Mouse (Mus musculus): ENCODE measurements around the gene Maob. TPM values are rescaled to one million over a fixed set of nuclear protein-coding genes. Genes with fewer than 3 reads are reported as not detected.

The Maob gene
- 0.64 TPM in 1 of 2 replicates, not detected in the other for total RNA-seq (2023)

DNA sequence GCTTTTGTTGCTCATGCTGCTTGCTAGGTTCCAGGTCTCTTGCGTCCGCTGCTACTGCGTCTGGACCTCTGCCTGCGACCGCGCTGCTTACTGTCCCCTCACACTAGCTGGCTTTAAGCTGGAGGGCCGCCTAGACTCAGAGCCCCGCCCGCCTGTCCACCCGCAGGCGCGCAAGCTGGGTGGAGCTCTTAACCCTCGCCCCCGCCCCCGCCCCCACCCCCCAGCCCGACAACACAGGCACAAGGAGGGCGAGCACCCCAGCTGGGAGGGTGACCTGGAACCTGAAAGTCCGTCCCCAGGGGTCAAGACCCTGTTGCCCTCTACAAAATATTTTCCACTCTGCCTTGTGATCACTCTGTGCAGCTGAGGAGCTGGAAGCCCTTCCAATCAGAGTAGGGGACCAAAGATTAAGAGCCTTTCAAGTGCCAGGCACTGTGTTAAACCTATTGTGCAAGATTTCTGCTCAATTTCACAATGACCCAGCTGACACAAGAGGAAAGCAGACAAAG, at the start of gene Maob:
TSS of gene Maob (minus strand) at position 106 of the 509 bp plus-strand sequence.

Other genes starting within 250 kb of the Maob start
- 0.44 and 0.68 TPM in 2 replicates for gene Maoa, start 197.7 kb downstream of the Maob start, total RNA-seq (2023)
- gene Ndp, start 94.4 kb upstream of the Maob start, total RNA-seq (2023) = not detected in 2 replicates